Mouse (Mus musculus) skeletal muscle tissue, postnatal 0 days (tissue): Measurements from ENCODE around the gene Chil6. TPM values are rescaled to one million over a fixed set of nuclear protein-coding genes. Genes with fewer than 3 reads are reported as not detected.

Experiments used
- polyA plus RNA-seq: library from polyadenylated mRNA; unstranded; fragments of >200 nt; fragmentation: Nextera tagmentation; extraction: Ambion mirVana; gene quantifications from 2 replicates; pipeline ENCODE4 v1.2.1, GENCODE M21; 2015

The Chil6 gene
- 0.10 TPM in 1 of 2 replicates, not detected in the other for polyA plus RNA-seq

DNA sequence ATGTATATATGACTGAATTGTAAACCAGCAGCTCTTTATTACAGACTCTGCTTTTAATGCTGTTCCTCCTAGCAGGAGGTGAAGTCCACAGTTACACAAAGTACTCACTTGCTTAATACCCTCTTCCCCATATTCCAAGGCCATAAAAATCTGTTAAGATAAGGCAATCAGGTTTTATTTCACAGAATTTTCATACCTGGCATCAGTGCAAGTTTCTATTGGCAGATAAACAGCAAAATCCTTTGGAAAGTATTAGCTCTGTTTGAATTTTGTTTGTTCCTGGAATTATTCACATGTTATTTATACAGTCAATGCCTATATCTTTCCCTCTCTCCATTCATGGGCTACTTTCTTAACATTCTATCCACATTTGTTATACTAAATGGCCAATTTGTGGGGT, at the start of gene Chil6:
Gene Chil6, minus strand, starts transcription at position 101 of the 400 bp plus-strand sequence.

Other genes with a start within 250 kb of the Chil6 start
- gene Chil3, start 238.6 kb downstream of the Chil6 start, polyA plus RNA-seq, result 0.52 TPM in 1 of 2 replicates, not detected in the other
- not detected in 2 replicates for gene Chil4, start 186.7 kb downstream of the Chil6 start, polyA plus RNA-seq
- gene Dennd2d, start 76.2 kb upstream of the Chil6 start, polyA plus RNA-seq, result 0.36 and 1.9 TPM in 2 replicates
- 80.7 and 82.8 TPM in 2 replicates for gene Dram2, start 141.6 kb upstream of the Chil6 start, polyA plus RNA-seq
- 24.4 and 31.3 TPM in 2 replicates for gene Cept1, start 141.6 kb upstream of the Chil6 start, polyA plus RNA-seq